Mouse (Mus musculus): ENCODE data around the gene Fscn1.
A peak's percentile ranks its signal among the peaks of the same experiment; 100 is the strongest.

The Fscn1 gene

GRCm38 (mm10) chr5:142936336-142936719 lies 23.8 kb upstream of the Fscn1 start:
- peak; percentile 86 for DNase-seq

- DNase-seq: peak; percentile 71
Observed at GRCm38 (mm10) chr5:142937956-142938727, 22.0 kb upstream of the Fscn1 start.

GRCm38 (mm10) chr5:142940393-142940792 lies 19.8 kb upstream of the Fscn1 start:
- DNase-seq: no peak

- peak; percentile 42 for DNase-seq
Observed at GRCm38 (mm10) chr5:142944979-142945682, 15.0 kb upstream of the Fscn1 start.

- no peak for DNase-seq
Observed at GRCm38 (mm10) chr5:142947460-142947859, 12.7 kb upstream of the Fscn1 start.

- DNase-seq: no peak
Observed at GRCm38 (mm10) chr5:142949580-142949979, 10.6 kb upstream of the Fscn1 start.

- no peak for DNase-seq
Observed at GRCm38 (mm10) chr5:142950405-142950804, 9.7 kb upstream of the Fscn1 start.

GRCm38 (mm10) chr5:142953641-142954040 lies 6.5 kb upstream of the Fscn1 start:
- no peak for DNase-seq

GRCm38 (mm10) chr5:142956956-142957703 lies 3.0 kb upstream of the Fscn1 start:
- no peak for DNase-seq

- no peak for DNase-seq
Observed at GRCm38 (mm10) chr5:142958464-142958863, 1.7 kb upstream of the Fscn1 start.

GRCm38 (mm10) chr5:142959156-142959555 lies 987 bp upstream of the Fscn1 start:
- no peak for DNase-seq

- peak; percentile 66 for DNase-seq
Observed at GRCm38 (mm10) chr5:142960775-142961271, 680 bp downstream of the Fscn1 start.

GRCm38 (mm10) chr5:142961398-142961880 lies 1.3 kb downstream of the Fscn1 start:
- no peak for DNase-seq

- DNase-seq: peak; percentile 97
Observed at GRCm38 (mm10) chr5:142961881-142962443, 1.8 kb downstream of the Fscn1 start.

- peak; percentile 51 for DNase-seq
Observed at GRCm38 (mm10) chr5:142962444-142962961, 2.4 kb downstream of the Fscn1 start.

- DNase-seq: peak; percentile 79
Observed at GRCm38 (mm10) chr5:142963003-142963704, 3.0 kb downstream of the Fscn1 start.

- DNase-seq: peak; percentile 73
Observed at GRCm38 (mm10) chr5:142963705-142964494, 3.8 kb downstream of the Fscn1 start.

- DNase-seq: no peak
Observed at GRCm38 (mm10) chr5:142964650-142965049, 4.5 kb downstream of the Fscn1 start.

- no peak for DNase-seq
Observed at GRCm38 (mm10) chr5:142968411-142968810, 8.3 kb downstream of the Fscn1 start.

- DNase-seq: peak; percentile 16
Observed at GRCm38 (mm10) chr5:142973971-142974370, 13.8 kb downstream of the Fscn1 start.

GRCm38 (mm10) chr5:142974598-142975121 lies 14.5 kb downstream of the Fscn1 start:
- DNase-seq: peak; percentile 80
